Mouse (Mus musculus) embryonic fibroblast, embryonic 13.5 days (primary cell): ENCODE results near the gene Gm13305.
"Not testable (repeated sequence)": the region's sequence is repeated elsewhere in the genome, so short reads cannot be mapped to it uniquely, and the experiment has no call there.

Source experiments
- CTCF ChIP-seq: IDR thresholded peaks from 2 replicates; pipeline ENCODE4 v1.5.1; 2011; ENCODE audit warnings: mild to moderate bottlenecking, control low read depth, low read length, moderate library complexity, borderline replicate concordance; ENCODE audit not compliant: insufficient read depth
- POLR2A ChIP-seq: IDR thresholded peaks from 2 replicates; pipeline ENCODE4 v1.6.1; 2011; ENCODE audit warnings: low read depth, mild to moderate bottlenecking, control low read depth, low read length, moderate library complexity

DNA sequence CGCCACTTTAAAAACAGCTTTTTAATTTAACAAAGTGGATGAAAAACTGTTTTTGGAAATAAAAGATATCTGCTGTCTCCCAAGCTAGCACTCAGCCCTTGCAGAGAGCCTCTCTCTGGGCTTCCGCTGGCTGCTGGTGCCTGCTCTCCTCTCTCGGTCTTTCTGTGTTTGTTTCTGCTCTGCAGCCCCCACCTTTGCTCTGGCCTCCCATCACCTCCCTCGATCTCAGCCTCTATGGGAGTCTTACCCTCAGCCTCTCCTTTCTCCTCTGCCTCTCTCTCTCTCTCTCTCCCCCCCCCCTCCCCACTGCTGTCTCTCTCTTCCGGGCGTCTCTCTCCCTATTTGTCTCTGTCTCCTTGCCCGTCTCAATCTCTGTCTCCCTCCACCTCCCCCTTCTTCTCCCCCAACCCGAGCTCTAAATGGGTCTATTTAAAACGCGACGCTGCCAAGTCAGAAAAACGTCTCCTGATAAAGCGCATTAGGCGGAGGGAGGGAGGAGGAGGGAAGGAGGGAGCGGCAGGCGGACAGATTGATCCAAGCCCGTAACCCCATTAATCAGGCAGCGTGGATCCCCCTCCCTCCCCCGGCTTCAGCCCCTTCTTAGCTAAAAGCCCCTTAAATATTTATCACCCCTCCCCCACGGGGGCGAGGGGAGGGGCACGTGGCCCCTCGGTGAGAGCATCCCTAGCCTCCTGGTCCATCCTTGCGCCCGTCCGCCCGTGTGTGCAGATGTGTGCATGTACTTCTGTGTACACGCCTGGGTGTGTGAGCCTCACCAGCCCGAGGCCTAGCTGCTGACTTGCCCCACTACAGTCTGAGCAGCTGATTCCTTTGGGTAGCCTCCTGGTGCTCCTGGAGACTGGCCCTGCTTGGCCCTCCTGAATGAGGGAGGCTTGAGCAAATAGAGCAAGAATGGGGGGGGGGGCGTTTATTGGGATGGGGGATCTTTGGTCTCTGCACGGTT lies 15.1 kb upstream of the Gm13305 start:
- TF ChIP-seq CTCF, POLR2A: not testable (repeated sequence)
